Mouse (Mus musculus) midbrain, embryonic 12.5 days (tissue): ENCODE measurements around the gene Smpdl3b. TPM values are rescaled to one million over a fixed set of nuclear protein-coding genes. Genes with fewer than 3 reads are reported as not detected.
"Not testable (repeated sequence)": the region's sequence is repeated elsewhere in the genome, so short reads cannot be mapped to it uniquely, and the experiment has no call there.

ENCODE experiments used
- ATAC-seq: fragments of 200-750 bp; cut with Nextera tagmentation; 2 replicates; pipeline ENCODE4 v1.8.0; 2017; ENCODE audit warnings: low read depth, moderate TSS enrichment, moderate library complexity; ENCODE audit not compliant: low FRiP score
- H3K27ac ChIP-seq: fragments of 300-500 bp; sonication (generic); replicated peaks from 2 replicates; pipeline ENCODE4 v1.5.1; 2016; ENCODE audit warnings: mild to moderate bottlenecking
- H3K27me3 ChIP-seq: fragments of 300-500 bp; sonication (generic); 2 replicates; pipeline ENCODE4 v1.6.1; 2016; ENCODE audit warnings: mild to moderate bottlenecking
- H3K36me3 ChIP-seq: fragments of 300-500 bp; sonication (generic); 2 replicates; pipeline ENCODE4 v1.6.1; 2016
- H3K4me1 ChIP-seq: fragments of 300-500 bp; sonication (generic); 2 replicates; pipeline ENCODE4 v1.6.1; 2016
- H3K4me2 ChIP-seq: fragments of 300-500 bp; sonication (generic); replicated peaks from 2 replicates; pipeline ENCODE4 v1.6.1; 2016; ENCODE audit warnings: mild to moderate bottlenecking, moderate library complexity
- H3K4me3 ChIP-seq: fragments of 300-500 bp; sonication (generic); 2 replicates; pipeline ENCODE4 v1.5.1; 2016; ENCODE audit warnings: mild to moderate bottlenecking
- H3K9ac ChIP-seq: fragments of 300-500 bp; sonication (generic); replicated peaks from 2 replicates; pipeline ENCODE4 v1.6.1; 2016; ENCODE audit warnings: mild to moderate bottlenecking, moderate library complexity
- H3K9me3 ChIP-seq: fragments of 300-500 bp; sonication (generic); 2 replicates; pipeline ENCODE4 v1.6.1; 2016; ENCODE audit warnings: mild to moderate bottlenecking
- WGBS: fragments of 180-500 bp; shearing (Covaris S2); methylation state at CpG from one replicate; pipeline ENCODE4 v1.1.7; 2016; 5-methylcytosine and 5-hydroxymethylcytosine counted together
- polyA plus RNA-seq: library from polyadenylated mRNA; unstranded; fragments of >200 nt; fragmentation: Nextera tagmentation; extraction: Ambion mirVana; gene quantifications from 2 replicates; pipeline ENCODE4 v1.2.1, GENCODE M21; 2016

Smpdl3b gene
- polyA plus RNA-seq: 1.1 and 1.7 TPM in 2 replicates

DNA sequence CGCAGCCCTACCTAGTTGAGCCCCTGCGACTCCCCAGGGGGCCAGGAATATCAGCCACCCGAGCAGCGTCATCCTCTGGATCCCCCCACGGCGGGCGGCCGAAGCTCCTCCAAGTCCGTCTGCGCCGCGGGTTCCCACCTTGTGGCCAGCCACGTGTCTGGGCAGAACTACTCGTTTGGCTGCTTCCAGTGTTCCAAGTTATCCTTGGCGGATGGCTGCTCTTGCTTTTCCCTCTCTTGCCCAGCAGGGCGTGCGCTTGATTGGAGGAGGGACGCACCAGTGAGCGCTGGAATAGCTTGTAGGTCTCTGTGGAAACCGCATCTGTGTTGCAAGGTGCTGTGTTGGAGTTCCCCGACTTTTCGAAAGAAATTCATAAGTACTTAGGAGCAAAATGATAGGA, at the start of gene Smpdl3b:
TSS of gene Smpdl3b (minus strand) at position 279 of the 400 bp plus-strand sequence.
- Histone ChIP-seq H3K4me3 (peak within 1 kb of the TSS; percentile 41), H3K27ac (no peak within 1 kb of the TSS), H3K9ac (peak within 1 kb of the TSS; percentile 45; the same call in 1 of the 2 replicates), H3K27me3 (peaks cover 33% of the 10 kb centered on the region), H3K4me2 (peak within 1 kb of the TSS; percentile 73), H3K4me1 (peaks cover 12% of the 10 kb centered on the region), H3K36me3 (no peaks in the 10 kb centered on the region), H3K9me3 (no peaks in the 10 kb centered on the region)
- ATAC-seq: no peak
- WGBS: 1% methylated on average over 22 of the region's 22 CpGs

DNA sequence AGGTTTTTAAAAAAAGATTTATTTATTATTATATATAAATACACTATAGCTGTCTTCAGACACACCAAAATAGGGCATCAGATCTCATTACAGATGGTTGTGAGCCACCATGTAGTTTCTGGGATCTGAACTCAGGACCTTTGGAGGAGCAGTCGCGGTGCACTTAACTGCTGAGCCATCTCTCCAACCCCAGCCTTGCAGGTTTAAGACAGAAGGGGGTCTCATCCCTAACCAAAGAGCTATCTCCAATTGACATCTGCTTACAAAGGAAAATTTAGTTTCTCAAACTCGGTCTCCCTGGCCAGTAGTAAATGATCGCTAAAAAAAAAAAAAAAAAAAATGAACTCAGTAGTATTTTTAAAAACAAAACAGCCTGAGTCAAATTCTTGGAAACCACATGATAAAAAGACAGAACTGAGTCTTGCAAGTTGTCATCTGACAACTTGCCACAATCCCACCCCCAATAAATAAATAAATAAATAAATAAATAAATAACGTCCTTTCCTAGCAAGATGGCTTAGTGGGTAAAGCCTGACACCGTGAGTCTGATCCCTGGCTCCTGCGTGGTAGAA, 49.7 kb upstream of the Smpdl3b start:
- Histone ChIP-seq H3K27me3 (no peaks in the 10 kb centered on the region), H3K9ac (no peak overlapping the region), H3K4me1 (no peaks in the 10 kb centered on the region), H3K4me3 (no peak overlapping the region), H3K4me2 (no peak overlapping the region), H3K9me3 (no peaks in the 10 kb centered on the region), H3K27ac (no peak overlapping the region), H3K36me3 (no peaks in the 10 kb centered on the region)
- no peak for ATAC-seq
- 91% methylated on average over 7 of the region's 7 CpGs for WGBS

DNA sequence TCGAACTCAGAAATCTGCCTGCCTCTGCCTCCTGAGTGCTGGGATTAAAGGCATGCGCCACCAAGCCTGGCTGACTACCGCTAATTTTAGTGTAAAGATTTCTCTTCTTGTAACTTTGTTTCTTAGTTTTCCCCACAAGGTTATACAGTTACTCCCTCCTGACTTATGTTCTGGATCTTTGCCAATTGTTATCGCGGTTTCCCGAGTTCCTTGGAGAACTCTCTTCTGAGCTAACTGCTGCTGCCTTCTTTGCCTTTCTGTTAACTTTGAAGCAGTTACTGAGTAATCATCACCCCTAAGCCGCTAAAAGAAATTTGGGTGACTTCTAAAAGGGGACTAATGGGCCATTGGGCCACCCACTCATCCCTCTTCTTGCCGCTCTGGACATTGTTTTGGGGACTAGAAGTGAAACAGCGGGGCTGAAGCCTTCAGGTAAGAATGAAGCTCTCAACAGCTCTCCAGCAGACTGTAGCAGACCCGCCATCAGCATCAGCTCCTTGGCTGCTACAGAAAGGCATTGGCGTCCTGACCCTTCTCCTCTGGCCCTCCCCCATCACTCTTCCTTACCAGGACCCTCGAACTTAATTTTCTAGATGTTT, 48.6 kb upstream of the Smpdl3b start:
- 89% methylated on average over 12 of the region's 12 CpGs for WGBS
- Histone ChIP-seq H3K27ac (no peak overlapping the region), H3K9ac (no peak overlapping the region), H3K4me3 (no peak overlapping the region), H3K4me1 (no peaks in the 10 kb centered on the region), H3K36me3 (no peaks in the 10 kb centered on the region), H3K9me3 (no peaks in the 10 kb centered on the region), H3K4me2 (no peak overlapping the region), H3K27me3 (no peaks in the 10 kb centered on the region)
- no peak for ATAC-seq

DNA sequence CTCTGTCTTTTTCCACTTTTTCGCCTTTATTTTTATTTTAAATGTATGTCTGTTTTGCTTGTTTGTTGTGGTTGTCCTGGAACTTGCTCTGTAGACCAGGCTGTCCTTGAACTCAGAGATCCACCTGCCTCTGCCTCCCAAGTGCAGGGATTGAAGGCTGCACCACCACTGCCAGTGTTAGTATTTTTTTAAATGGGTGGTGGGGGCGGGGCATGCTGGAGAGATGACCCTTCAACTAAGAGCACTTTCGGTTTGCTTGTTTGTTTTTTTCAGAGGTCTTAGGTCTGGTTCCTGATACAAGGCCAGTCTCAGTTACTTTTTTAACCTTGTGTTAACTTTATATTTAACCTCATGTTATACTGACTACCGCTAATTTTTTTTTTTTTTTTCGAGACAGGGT, 48.1 kb upstream of the Smpdl3b start:
- no peak overlapping the region for H3K4me2 ChIP-seq
- H3K4me3 ChIP-seq: no peak overlapping the region
- no peak for ATAC-seq
- no peaks in the 10 kb centered on the region for H3K36me3 ChIP-seq
- no peaks in the 10 kb centered on the region for H3K9me3 ChIP-seq
- 85% methylated on average over 5 of the region's 5 CpGs for WGBS
- H3K4me1 ChIP-seq: no peaks in the 10 kb centered on the region
- no peak overlapping the region for H3K27ac ChIP-seq
- no peaks in the 10 kb centered on the region for H3K27me3 ChIP-seq
- H3K9ac ChIP-seq: no peak overlapping the region

DNA sequence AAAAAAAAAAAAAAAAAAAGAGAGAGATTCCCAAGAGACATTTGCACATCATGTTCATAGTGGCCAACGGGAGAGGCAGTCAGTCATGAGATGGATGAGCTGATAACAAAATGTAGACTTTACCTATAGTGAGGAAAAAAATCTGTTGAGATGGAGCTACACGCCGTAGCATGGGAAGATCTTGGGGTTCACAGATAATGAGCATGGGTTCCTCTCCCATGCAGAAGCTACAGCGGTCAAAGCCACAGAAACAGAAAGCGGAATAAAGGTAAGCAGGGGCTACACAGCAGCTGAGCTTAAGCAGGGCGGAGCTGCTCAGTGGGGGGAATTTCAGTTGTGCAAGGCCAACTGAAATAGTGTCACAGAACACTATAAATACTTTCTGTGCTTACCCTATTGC, 47.3 kb upstream of the Smpdl3b start:
- no peak overlapping the region for H3K4me2 ChIP-seq
- H3K36me3 ChIP-seq: no peaks in the 10 kb centered on the region
- H3K27ac ChIP-seq: no peak overlapping the region
- ATAC-seq: no peak
- no peaks in the 10 kb centered on the region for H3K27me3 ChIP-seq
- H3K4me1 ChIP-seq: no peaks in the 10 kb centered on the region
- no peaks in the 10 kb centered on the region for H3K9me3 ChIP-seq
- WGBS: 95% methylated on average over 6 of the region's 6 CpGs
- H3K9ac ChIP-seq: no peak overlapping the region
- H3K4me3 ChIP-seq: no peak overlapping the region

DNA sequence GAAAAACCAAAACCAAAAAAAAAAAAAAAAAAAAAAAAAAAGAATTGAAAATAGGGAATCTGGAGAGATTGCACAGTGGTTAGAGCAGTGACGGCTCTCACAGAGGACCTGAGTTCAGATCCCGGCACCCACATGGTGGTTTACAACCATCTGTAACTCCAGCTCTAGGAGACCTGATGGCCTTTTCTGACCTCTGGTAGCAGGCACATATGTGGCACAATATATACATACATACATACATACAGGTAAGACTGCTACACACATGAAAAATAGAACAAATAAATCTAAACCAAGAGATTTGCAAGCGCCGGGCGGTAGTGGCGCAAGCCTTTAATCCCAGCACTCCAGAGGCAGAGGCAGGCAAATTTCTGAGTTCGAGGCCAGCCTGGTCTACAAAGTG, 46.8 kb upstream of the Smpdl3b start:
- Histone ChIP-seq H3K4me1 (no peaks in the 10 kb centered on the region), H3K4me2 (no peak overlapping the region), H3K36me3 (no peaks in the 10 kb centered on the region), H3K27ac (no peak overlapping the region), H3K9ac (no peak overlapping the region), H3K4me3 (no peak overlapping the region), H3K27me3 (no peaks in the 10 kb centered on the region), H3K9me3 (no peaks in the 10 kb centered on the region)
- ATAC-seq: no peak
- 93% methylated on average over 7 of the region's 7 CpGs for WGBS

DNA sequence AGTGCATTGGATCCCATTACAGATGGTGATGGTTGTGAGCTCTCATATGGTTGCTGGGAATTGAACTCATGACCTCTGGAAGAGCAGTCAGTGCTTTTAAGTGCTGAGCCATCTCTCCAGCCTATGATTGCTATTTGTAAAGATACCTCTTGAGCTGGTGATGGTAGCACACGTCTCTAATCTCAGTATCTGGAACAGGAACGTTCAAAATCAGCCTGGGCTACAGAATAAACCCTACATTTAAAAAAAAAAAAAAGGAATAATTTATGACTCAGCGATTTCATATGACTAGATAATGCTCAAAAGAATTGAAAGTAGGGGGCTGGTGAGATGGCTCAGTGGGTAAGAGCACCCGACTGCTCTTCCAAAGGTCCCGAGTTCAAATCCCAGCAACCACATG, 46.2 kb upstream of the Smpdl3b start:
- no peak for ATAC-seq
- no peaks in the 10 kb centered on the region for H3K36me3 ChIP-seq
- 95% methylated on average over 5 of the region's 5 CpGs for WGBS
- no peak overlapping the region for H3K9ac ChIP-seq
- H3K4me1 ChIP-seq: no peaks in the 10 kb centered on the region
- no peak overlapping the region for H3K27ac ChIP-seq
- H3K9me3 ChIP-seq: no peaks in the 10 kb centered on the region
- no peak overlapping the region for H3K4me3 ChIP-seq
- H3K4me2 ChIP-seq: no peak overlapping the region
- no peaks in the 10 kb centered on the region for H3K27me3 ChIP-seq

DNA sequence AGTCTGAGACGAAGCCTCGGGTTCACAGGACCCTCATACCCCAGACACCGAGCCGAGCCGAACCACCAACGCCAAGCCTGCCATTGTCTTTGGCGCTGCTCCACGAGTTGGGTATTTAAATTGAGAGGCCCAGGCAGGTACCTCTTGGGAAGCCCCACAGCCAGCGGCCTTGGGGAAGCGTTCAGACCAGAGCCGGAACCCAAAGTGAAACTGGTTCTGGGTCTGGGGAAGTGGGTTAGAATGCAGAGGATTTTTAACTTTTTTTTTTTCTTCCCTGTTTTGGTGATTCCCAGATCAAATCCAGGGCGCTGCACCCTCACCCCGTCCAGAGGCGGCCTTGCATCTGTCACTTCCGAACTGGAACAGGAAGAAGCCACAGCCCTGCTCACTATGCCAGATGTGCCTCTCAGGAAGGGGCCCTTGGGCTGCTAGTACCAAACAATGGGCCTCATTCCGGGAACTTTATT, 45.2 kb upstream of the Smpdl3b start:
- WGBS: 76% methylated on average over 16 of the region's 16 CpGs
- no peaks in the 10 kb centered on the region for H3K9me3 ChIP-seq
- no peak for ATAC-seq
- no peak overlapping the region for H3K4me2 ChIP-seq
- H3K9ac ChIP-seq: no peak overlapping the region
- H3K4me3 ChIP-seq: no peak overlapping the region
- no peaks in the 10 kb centered on the region for H3K36me3 ChIP-seq
- H3K4me1 ChIP-seq: no peaks in the 10 kb centered on the region
- no peak overlapping the region for H3K27ac ChIP-seq
- H3K27me3 ChIP-seq: peaks cover 6% of the 10 kb centered on the region

DNA sequence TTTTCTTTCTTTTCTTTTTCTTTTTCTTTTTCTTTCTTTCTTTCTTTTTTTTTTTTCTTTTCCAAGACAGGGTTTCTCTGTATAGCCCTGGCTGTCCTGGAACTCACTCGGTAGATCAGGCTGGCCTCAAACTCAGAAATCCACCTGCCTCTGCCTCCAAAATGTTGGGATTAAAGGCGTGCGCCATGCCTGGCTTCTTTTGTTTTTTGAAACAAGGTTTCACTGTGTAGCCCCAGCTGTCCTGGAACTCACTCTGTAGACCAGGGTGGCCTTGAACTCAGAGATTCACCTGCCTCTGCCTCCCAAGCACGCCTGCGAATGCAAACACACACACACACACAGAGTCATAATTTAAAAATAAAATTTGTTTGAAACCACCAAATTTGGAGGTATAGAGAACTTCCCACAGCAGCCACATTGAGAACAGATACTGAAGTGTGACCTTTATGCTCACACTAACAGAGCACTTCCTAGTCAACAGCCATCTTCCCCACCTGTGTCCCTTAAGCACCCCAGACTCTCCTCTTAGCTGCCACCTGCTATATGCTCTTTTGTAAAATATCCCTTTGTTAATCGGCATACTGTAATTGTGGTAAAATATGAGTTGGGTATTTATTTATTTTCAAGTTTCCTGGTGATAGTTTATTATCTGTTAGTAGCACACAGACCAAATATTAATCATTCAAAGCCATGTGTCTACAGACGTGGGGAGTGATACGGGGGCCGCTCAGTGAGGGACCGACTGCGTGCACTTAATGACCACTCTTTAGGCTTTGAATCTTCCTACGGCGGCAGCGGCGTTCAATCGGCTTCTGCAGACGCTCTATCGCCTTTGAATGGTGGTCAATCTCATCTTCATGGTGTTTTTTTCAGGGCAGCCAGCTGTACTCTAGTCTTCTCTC, 44.4 kb upstream of the Smpdl3b start:
- Histone ChIP-seq H3K27me3 (peaks cover 11% of the 10 kb centered on the region), H3K36me3 (no peaks in the 10 kb centered on the region), H3K4me2 (no peak overlapping the region), H3K4me3 (no peak overlapping the region), H3K9ac (no peak overlapping the region), H3K9me3 (no peaks in the 10 kb centered on the region), H3K4me1 (no peaks in the 10 kb centered on the region), H3K27ac (no peak overlapping the region)
- no peak for ATAC-seq
- 87% methylated on average over 18 of the region's 18 CpGs for WGBS

DNA sequence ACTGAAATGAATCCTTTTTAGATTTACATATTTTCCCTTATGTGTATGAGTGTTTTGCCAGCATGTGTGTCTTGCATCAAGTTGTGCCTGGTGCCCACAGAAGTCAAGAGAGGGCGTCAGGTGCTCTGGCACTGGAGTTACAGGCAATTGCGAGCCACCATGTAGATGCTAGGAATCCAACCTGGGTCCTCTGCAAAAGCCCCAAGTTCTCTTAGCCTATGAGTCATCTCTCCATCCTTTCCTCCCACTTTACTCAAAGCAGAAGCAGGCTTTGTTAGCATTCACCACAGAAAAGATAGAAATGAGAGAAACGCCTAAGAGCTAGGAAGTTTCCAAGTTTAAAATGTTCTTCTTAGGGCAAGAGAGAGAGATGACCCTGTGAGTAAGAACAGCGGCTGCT, 42.8 kb upstream of the Smpdl3b start:
- no peak overlapping the region for H3K9ac ChIP-seq
- H3K4me2 ChIP-seq: no peak overlapping the region
- no peaks in the 10 kb centered on the region for H3K9me3 ChIP-seq
- peaks cover 26% of the 10 kb centered on the region for H3K27me3 ChIP-seq
- no peak overlapping the region for H3K27ac ChIP-seq
- WGBS: 86% methylated on average over 4 of the region's 4 CpGs
- H3K36me3 ChIP-seq: no peaks in the 10 kb centered on the region
- no peak for ATAC-seq
- no peak overlapping the region for H3K4me3 ChIP-seq
- H3K4me1 ChIP-seq: peaks cover 8% of the 10 kb centered on the region

DNA sequence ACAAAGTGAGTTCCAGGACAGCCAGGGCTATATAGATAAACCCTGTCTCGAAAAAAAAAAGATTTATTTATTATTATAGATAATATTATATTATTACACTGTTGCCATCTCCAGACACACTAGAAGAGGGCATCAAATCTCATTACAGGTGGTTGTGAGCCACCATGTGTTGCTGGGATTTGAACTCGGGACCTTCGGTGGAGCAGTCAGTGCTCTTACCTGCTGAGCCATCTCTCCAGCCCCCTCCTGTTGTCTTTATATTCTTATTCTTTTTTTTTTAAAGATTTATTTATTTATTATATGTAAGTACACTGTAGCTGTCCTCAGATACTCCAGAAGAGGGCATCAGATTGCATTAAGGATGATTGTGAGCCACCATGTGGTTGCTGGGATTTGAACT, 41.6 kb upstream of the Smpdl3b start:
- H3K9me3 ChIP-seq, H3K4me3 ChIP-seq, H3K4me2 ChIP-seq, H3K4me1 ChIP-seq, ATAC-seq, H3K36me3 ChIP-seq, H3K27ac ChIP-seq, H3K9ac ChIP-seq: not testable (repeated sequence)
- peaks cover 32% of the 10 kb centered on the region for H3K27me3 ChIP-seq
- 82% methylated on average over 3 of the region's 3 CpGs for WGBS

DNA sequence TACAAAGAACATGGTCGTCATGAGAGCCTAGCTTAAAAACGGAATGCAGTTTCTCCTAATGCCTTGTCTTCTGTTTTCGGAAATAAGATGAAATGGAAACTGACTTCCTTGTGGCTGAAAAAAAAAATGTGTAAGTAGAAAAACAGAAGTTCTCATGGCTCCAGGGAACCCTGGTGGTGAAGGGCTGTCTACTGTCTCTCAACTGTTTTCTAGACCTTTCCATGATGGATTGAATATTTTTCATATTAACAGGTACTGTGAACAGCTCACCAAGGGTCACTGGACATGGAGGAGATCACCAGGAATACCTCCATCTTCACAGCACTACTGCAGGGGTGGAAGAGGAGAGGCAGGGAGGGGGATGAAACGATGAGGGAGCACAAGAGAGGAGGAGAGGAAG, 41.0 kb upstream of the Smpdl3b start:
- Histone ChIP-seq H3K4me2 (no peak overlapping the region), H3K27ac (no peak overlapping the region), H3K9ac (no peak overlapping the region), H3K36me3 (no peaks in the 10 kb centered on the region), H3K27me3 (peaks cover 32% of the 10 kb centered on the region), H3K4me1 (peaks cover 8% of the 10 kb centered on the region), H3K4me3 (no peak overlapping the region), H3K9me3 (no peaks in the 10 kb centered on the region)
- ATAC-seq: no peak
- 79% methylated on average over 4 of the region's 4 CpGs for WGBS
